Mouse (Mus musculus): ENCODE measurements at regions not wholly inside any gene's neighbourhood (a gene's known extent, or its start where the extent isn't known, plus 50 kb on each side); places are given as distances from the start of the nearest gene placed in this dataset.

DNA sequence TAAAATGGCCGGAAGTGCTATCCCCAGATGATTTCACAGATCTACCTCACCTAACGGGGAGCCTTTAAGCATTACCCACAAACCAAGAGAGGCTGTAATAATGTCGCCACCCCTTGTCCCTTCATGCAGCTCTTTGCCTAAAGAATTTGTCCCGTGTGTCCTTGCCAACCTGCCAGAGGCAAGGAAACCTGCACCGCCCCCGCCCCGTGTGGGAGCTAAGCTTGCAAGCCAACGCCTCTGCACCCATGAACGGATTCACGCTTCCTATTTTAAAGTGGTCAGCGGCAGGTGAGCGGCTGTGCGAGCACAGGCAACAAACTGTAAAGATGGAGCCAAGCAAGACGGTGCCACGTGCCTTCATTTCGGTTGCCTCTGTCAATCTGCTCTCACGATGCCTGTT, 63.1 kb downstream of the Gm11011 start:
- no peak for DNase-seq (ENCODE audit: low read depth, low spot score)

DNA sequence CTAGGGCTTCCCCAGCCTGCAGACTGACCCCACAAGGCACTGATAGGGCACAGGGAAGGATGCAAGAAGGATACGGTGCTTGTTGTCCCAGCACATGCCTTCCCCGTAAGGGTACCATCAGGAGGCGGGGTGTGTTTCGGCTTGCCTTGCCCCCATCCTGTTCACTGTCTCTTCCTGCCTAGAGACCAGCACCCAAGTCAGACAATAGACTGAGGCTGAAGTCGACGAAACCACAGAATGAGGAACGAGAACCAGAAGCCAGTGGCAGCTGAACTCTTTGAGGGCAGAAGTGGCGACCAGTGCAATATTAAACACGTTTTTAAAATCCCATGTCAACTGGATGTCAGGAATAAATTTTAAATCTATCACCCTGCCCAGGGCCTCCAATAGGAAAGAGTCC, 67.6 kb downstream of the Gm11011 start:
- no peak for DNase-seq (ENCODE audit: low read depth, low spot score)

DNA sequence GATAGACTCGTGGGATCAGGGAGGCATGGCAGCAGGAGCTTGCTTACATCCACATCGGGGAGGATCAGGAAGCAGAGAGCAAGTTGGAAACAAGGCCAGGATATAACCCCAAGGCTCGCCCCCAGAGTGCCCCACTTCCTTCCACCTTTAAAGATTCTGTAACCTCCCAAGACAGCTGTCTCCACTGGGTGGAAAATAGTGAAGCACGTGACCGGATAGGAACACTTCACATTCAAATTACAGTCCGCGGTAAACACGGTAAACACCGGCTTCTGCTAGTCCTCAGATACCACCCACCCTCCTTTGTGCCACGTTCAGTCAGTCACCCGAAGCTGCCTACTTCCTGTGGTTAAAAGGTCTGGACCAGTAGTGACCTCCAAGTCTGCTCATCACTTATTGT, 72.2 kb downstream of the Gm11011 start:
- DNase-seq (ENCODE audit: low read depth, low spot score), result no peak

DNA sequence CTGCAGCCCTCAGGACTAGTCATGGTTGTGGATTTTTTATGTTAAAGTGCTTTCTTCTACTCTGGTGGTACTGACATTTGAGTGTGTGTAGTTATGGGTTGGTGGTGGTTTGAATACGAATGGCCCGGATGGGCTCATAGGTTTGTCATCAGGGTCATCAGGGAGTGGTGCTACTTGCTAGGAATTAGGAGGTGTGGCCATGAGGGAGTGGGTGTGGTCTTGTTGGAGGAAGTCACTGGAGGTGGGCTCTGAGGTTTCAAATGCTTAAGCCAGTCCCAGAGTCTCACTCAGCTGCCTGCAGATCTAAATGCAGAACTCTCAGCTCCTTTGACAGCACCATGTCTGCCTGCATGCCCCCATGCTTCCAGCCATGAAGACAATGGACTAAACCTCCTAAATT, 76.8 kb downstream of the Gm11011 start:
- no peak for DNase-seq (ENCODE audit: low read depth, low spot score)

DNA sequence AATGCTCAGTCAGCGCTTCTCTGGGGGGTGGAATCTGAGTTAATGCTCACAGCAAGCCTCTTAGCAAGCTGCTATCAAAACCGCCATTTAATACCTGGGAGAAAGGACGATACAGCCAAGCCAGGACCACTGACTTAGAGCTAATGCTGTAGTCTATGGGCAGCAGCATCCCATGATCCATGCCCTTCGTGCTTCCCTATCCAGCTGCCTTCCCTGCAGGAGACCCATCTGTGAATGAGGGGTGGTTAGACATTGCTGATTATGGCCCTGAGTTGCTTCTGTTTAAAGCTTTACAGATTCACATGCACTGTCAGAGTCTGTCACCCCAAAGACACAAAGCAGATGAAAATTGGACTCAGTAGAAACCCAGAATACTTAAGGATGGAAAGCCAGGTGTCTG, 78.1 kb downstream of the Gm11011 start:
- no peak for DNase-seq (ENCODE audit: low read depth, low spot score)

DNA sequence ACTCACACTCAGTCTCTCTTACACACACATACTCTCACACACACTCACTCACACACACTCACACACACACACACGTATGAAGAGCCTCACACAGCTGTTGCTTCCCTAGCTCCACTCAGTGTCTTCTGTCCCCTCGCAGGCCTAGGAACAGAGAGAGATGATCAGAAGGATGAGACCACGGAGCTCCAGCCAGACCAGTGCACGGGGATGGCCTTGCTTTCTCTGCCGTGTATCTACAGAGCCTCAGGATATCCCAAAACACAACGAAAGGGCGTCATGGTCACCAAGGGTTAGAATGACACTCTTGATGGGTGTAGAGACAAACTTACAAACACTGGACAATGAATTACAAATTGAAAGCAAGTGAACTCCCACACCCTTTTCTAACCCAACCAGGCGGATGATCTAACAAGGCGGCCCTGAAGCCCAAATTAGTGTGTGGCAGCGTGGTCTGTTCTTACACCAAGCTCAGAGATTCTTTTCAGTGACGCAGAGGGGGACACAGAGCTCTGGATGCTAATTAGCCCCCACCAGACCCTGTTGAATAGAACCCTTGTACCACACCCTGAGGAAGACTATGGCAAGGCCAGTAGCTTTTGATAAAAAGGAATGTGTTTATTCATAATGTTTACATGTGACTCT, 83.0 kb downstream of the Gm11011 start:
- no peak for DNase-seq (ENCODE audit: low read depth, low spot score)

DNA sequence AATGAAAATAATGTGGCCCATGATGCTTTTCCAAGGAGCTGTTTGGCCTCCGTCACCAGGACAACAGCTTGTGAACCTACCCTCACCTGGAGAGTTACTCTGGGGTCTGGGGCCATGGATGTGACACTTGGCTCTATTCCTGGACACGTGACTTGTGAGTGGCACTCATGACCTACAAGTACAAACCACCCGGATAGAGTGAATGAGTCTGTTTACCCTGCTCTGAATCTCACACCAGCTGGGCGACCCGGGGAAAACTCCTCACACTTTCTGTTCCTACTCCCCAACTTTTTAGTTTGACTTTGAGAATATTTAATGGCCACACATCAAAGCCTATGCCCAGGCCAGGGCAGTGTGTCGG, 84.0 kb downstream of the Gm11011 start:
- DNase-seq (ENCODE audit: low read depth, low spot score), result no peak

DNA sequence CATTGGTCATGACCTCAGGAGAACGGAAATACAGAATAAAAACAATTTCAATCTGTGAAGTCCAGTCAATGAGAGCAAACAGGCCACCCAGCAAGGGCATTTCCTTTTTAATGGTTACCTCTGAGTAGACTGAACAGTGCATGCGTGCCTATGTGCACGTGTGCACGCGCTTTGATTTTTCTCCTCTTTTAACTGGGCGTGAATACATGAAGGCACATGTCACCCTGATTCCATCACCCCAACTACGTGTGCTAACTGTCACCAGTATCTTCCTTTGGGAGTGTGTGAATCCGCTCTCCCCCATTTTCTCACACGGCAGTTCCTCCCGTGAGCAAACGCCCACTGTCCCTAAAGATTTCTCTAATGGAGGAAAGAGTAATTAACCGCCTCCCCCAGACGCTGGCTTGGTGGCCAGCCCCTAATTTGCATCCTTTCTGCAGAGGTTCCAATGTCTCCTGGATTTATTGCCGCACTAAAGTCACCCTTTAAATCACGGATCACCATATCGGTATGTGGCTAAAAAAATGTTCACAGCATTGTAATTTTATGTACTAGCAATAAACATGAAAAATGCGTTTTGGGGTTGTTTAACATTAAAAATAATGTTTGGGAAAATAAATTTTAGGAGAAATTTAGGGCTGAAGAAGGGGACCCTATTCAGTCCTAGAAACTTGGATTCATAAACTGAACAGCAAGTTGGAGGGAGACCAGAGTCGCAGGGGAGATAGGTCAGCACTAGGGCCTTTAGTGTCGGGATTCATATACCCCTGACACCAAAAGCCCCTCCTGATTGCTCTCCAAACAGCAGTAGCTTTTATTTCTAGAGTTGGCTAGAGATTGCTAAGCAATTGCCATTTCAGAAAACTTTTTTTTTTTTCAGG, 84.6 kb downstream of the Gm11011 start:
- DNase-seq (ENCODE audit: low read depth, low spot score), result peak; percentile 56

DNA sequence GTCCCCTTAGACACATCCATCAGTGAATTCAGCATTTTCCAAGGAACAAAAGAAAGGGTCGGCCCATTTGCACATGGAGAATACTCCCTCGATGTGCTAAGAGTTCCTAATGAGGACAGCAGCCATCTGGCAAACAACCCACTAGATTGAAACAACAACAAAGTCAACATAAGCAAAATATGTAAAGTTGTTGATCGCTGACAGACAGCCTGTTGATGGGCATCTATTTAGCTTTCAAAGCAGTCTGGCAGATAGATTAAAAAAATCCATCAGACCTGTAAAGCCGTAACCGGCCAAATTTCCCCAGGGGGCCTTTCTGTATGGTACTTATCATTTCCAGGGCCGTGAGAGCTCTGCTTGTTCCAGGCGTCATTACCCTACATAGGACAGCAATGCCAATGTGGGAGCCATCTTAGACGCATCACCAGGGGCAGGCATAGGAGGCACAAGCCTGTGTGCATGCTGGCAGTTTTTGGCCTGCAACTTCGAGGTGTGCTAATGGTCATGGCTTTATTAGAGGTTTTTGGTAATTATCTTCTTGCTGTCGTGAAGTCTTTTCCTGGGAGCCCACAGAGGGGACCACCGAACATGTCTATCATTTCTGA, 85.7 kb downstream of the Gm11011 start:
- DNase-seq (ENCODE audit: low read depth, low spot score), result no peak

DNA sequence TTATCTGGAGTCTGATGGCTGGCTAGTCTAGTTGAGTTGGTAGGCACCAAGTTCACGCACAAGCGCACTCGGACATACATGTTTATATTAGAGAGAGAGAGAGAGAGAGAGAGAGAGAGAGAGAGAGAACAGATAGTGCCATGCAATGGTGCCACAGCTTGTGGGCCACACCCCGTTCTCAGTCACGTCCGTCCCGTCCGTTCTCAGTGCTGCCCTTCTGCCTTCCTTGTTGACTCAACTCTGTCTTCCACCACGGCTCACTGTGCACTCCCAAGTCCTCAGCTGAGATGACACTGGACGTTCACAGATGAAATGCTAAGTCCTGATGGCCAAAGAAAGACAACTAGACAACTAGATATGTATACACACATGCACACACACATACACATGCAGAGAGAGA, 92.2 kb downstream of the Gm11011 start:
- no peak for DNase-seq (ENCODE audit: low read depth, low spot score)

DNA sequence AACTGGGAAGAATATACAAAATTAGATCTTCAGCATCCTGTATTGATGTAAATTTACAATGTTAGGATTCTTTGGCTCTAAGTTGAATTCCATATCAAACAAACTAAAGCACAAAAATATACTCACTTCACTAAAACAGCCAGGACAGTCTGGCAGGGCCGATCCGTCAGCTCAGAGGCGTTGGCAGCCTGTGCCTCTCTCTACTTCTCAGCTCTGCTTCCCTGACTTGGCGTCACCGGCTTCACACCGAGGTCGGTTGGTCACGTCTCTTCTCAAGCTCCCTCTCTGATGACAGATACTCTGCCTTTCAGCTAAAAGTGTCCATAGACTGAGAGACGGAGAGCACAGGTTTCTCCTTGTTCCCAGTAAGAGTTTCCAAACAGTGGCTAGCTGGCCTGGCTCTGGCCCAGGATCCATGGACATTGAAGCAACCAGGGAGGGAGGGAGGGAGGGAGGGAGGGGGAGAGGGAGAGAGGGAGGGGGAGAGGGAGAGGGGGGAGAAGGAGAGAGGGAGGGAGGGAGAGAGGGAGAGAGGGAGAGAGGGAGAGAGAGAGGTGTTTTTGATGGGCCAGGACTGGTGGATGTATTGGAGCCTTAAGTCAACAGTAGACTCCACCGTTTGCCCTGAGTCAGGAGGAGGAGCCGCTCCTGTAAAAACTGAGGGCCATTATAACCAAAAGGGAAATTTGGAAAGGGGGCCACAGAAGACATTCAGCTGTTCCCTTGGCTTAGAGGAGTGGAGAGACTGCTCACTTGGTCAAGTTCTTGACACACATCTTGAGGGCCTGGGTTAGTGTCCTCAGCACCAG, 92.8 kb downstream of the Gm11011 start:
- DNase-seq (ENCODE audit: low read depth, low spot score), result no peak

DNA sequence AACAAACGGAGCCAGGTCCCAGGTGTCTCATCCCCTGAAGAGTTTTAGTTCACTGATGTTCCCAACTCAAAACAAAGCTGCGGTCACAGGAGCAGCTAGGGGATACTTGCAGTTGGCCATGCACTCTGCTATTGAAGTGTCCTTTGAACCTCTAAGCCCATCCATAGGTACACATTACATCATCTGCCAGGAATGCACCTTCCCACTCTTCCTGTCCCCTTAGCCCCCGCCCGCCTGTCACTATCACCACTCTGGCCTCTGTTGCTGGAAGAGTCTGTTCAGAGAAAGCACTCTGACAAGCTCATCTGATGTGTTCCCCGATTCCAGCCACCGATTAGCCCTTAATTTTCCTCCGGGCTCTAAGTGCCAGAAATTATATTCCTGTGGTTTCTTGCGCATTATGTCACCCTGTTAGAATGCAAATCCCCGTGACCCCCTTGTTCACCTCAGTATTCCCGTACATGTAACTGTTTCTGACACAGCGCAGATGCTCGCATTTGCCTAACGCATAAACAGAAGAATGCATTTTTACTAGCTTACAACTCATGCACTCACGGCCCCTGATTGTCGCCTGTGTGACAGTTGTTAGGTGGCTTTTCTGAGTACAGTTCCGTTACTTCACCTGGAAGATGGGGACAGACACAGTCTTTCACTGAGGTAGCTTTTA, 93.8 kb downstream of the Gm11011 start:
- DNase-seq (ENCODE audit: low read depth, low spot score), result no peak

DNA sequence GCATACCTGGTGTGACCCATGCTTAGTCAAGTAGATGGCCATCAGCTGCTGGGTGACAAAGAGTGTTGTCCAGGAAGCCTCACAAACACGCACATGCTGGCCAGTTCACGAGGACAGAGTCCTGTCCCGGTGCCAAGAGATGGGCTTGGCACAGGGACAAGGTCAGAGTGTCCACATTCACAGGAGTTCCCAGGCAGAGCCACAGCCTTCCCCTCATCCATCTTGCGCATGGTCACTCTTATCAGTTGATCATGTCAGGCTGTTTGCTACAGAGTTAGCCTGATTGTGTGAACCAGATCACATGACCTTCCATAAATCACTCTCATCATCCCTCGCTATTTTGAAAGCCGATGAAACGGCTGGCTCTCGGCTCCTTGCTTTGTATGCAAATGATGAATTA, 103.6 kb downstream of the Gm11011 start:
- DNase-seq (ENCODE audit: low read depth, low spot score), result no peak

DNA sequence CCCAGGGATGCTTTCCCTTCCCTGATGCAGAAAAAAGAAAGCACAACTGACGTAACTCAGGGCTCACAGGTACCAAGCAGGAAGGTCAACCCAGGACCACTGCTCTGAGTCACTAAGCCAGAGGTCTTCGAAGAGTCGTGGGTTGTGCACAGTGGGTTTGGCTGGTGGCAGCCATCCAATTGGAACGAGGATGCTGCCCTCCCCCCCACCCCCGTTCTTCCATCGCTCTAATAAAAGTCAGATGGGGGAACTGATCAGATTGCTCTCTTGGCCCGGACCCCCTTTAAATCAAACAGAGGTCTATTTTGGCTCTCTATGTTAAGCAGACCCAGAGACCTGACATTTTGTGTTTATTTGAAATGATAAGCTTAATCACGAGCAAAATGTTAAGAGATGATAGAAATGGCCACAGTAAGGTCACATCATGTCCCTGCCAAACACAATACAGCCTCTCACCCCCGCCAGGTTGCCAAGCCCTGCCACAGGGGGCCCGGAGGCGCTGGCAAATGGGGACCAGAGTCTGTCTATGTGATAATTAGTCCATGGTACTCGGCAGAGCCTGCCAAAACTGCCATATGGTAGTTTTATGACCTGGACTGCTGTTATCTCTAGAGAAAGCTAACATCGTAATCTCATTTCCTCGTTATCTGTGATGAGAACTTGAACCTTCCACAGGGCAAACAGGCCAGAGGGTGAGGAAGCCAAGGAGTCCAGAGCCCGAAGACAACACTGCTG, 105.6 kb downstream of the Gm11011 start:
- no peak for DNase-seq (ENCODE audit: low read depth, low spot score)

DNA sequence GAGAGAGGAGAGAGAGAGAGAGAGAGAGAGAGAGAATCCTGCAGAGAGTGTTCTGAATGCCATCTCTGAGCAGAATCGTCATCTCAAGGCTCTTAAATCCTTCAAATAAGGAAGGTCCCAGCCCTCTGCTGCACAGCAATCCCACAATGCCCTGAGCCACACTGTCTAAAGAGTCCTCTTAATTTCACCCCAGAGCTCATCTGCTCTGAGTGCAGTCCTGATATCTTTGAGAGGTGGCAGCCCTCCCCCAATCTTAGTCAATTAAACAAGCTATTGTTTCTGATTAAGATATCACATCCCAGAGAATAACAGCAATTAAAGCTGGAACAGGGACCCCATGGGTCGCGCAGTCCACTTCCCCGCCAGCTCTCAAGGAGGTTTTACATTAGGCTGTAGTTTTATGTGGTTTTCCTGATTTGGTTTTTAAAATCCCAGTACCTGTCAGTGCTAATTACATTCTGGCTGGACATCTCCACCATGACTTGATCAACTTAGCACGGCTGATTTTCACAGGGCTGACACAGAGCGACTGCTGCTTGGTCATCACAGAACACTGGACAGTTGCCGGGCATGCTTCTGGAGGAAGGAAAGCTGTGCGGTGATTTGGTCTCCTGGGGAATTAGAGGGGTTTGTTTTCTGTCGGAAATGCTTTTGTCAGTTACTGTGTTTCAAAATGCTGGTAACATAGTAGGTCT, 113.0 kb downstream of the Gm11011 start:
- no peak for DNase-seq (ENCODE audit: low read depth, low spot score)

DNA sequence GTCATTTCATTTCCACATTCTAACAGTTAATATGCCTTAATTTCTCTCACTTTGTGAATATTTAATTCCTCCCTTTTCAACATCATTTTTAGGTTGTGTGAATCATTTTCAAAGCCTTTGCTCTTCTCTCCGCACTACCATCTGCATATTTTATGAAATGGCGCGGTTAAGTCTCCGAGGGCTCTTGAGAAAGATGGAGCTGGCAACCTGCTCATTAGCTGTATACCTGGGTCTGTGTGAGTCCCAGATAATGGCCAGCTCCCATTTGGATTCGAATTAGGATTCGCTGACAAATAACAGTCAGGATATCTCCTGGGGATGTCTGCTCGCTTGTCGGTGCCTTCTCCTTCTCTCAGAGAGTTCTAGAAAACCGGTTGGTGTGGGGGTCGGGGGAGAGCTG, 118.0 kb downstream of the Gm11011 start:
- DNase-seq (ENCODE audit: low read depth, low spot score), result no peak

DNA sequence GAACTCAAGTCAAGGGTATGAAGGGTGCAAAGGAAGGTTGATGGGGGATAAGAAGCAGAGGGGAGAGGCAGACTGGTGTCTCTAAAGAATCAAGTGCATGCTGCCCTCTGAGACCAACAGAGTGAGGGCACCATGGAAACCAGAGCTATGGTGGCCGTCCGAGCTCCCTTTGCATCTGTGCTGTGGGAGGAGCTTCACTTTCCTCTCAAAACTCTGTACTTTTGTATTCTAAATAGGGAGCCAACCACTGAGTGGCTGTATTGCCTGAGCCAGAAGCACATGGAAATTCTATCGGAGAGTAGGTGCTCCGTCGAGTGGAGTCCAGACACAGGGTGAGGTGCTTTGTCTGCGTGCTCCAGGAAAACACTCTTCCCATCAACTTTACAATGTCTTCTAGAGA, 119.9 kb downstream of the Gm11011 start:
- no peak for DNase-seq (ENCODE audit: low read depth, low spot score)

DNA sequence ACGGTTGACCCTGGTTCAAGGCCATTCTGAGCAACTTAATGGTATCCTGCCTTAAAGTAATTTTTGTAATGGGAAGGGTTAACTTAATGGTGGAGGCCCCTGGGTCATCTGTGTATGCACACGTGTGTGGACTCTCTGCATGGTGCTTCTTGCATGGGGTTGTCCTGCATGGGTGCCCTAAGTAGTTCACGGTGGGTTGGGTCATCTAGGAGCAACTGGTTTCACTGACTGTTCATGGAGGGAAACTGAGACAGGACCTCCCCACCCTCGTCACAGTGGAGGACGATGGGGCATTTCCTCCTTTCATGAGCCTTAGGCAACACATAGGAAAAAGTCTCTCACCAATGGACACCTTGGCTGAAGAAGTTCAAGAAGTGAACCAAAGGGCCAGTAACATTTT, 123.4 kb downstream of the Gm11011 start:
- no peak for DNase-seq (ENCODE audit: low read depth, low spot score)

DNA sequence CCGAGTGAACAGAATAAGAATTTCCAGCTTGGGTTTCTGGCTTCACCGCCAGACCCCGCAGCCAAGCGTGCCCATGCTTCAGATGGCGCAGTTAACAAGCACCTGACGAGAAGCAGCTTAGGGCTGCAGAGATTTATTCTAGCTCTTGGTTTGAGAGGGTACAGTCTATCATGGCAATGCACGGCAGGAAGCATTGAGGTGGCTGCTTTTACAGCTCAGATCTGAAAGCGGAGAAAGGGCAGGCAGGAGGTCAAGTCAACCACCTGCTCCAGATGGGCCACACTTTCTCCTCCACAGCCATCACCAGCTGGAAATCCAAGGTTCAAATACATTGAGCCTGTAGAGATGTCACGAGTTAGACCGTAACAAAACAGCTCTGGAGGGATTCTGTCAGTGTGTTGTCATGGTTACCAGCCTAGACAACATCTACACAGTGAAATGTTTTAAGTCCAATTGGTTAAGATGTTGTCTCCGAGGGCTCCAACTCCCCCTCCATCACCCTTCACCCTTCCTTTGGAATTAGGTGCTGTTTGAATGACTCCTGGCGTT, 126.0 kb downstream of the Gm11011 start:
- peak; percentile 57 for DNase-seq (ENCODE audit: low read depth, low spot score)

DNA sequence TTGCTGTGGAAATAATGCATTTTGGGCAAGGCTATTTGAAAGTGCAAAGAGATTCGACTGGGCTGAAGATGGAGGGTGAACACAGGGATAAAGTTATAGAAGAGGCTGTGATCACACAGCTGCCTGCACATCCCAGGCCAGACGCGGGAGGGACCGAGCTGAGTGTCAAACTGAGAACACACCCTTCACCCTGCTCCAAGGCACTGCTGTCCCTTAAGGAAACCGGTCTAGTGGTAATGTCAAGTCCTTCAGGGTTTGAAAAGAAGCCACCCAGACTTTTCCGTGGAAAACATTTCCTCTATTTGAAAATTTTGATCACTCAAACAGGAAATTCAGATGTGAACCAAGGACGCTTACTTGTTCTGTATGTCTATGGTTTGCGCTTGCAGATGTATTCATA, 134.6 kb downstream of the Gm11011 start:
- DNase-seq (ENCODE audit: low read depth, low spot score), result no peak
